Comparison of ENCODE assay signal across 30 mouse cellular contexts in the genomic region with DNA sequence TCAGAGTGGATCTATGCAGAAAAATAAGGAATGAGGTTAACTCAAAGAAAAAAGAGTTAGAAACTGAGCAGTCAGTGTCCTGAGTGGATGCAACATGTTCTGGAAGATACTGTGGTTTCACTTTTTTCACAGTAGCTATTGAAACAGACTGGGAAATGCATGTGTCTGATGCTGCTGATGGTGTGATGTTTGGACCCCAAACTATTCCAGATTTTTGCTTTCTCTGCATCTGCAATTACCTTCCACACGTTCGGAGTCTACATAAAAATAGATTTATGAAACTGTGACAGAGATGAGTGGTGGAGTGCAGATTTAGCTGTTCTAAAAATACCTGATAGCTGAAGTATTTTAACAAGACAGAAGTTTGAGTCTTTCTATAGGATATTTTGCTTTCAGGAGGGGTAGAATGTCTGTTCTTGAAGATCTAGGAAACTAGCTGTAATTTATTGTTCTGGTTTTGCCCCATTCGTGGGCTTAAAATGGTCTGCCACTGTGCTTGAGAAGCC.
DNase-seq lines count a peak whose midpoint lies in the region; ATAC-seq lines count a peak whose summit lies in the region.
"Had no signal": no experiment of that assay in that cellular context is flagged by ENCODE, and none has a peak within 500 bp of the region (broad histone marks: within the 10 kb centered on the region; RNA-seq: fewer than 3 reads in every experiment).

No protein-coding gene starts in this region.

- no peaks in the 10 kb centered on the region; a peak in 1 of 4 replicates for H3K4me1 ChIP-seq in heart, embryonic 14.5 days (ENCODE audit: control insufficient read depth in 2 of 2, insufficient read depth in 2 of 2, low read length in 2 of 2)
- H3K4me1 ChIP-seq in heart, embryonic 12.5 days (replicated peaks), result no peaks in the 10 kb centered on the region
- no peaks in the 10 kb centered on the region for H3K4me1 ChIP-seq in midbrain, embryonic 13.5 days (replicated peaks)
- H3K4me1 ChIP-seq: embryonic facial prominence, embryonic 13.5 days; forebrain, embryonic 12.5 days; heart, embryonic 10.5 days; hindbrain, embryonic 10.5 days; hindbrain, embryonic 13.5 days; intestine, embryonic 15.5 days had no signal

- H3K4me2 ChIP-seq in heart, embryonic 14.5 days (ENCODE audit: low read length), result peak overlapping the region; percentile 0; the same call in 1 of the 2 replicates
- no peak overlapping the region for H3K4me2 ChIP-seq in heart, embryonic 12.5 days
- H3K4me2 ChIP-seq in midbrain, embryonic 13.5 days (replicated peaks), result no peak overlapping the region
- H3K4me2 ChIP-seq: embryonic facial prominence, embryonic 13.5 days; forebrain, embryonic 12.5 days; hindbrain, embryonic 13.5 days; intestine, embryonic 15.5 days had no signal

- H3K9ac ChIP-seq in heart, embryonic 14.5 days (ENCODE audit: low read length), result no peak overlapping the region
- H3K9ac ChIP-seq in heart, embryonic 12.5 days, result no peak overlapping the region
- H3K9ac ChIP-seq in midbrain, embryonic 13.5 days (replicated peaks), result no peak overlapping the region
- H3K9ac ChIP-seq: embryonic facial prominence, embryonic 13.5 days; forebrain, embryonic 12.5 days; hindbrain, embryonic 13.5 days; intestine, embryonic 15.5 days had no signal

- H3K9me3 ChIP-seq in heart, embryonic 14.5 days (ENCODE audit: control insufficient read depth, low read length), result no peaks in the 10 kb centered on the region
- no peaks in the 10 kb centered on the region for H3K9me3 ChIP-seq in heart, embryonic 12.5 days (replicated peaks)
- H3K9me3 ChIP-seq in midbrain, embryonic 13.5 days, result no peaks in the 10 kb centered on the region
- H3K9me3 ChIP-seq: embryonic facial prominence, embryonic 13.5 days; forebrain, embryonic 12.5 days; G1E; heart, embryonic 10.5 days; hindbrain, embryonic 10.5 days; hindbrain, embryonic 13.5 days; intestine, embryonic 15.5 days had no signal

- H3K27ac ChIP-seq in heart, embryonic 14.5 days (replicated peaks in 1 of 2; ENCODE audit: control insufficient read depth in 1 of 2, insufficient read depth in 1 of 2, low read depth in 2 of 2, low read length in 2 of 2), result no peak overlapping the region
- H3K27ac ChIP-seq in heart, embryonic 12.5 days (ENCODE audit: poor library complexity, severe bottlenecking), result no peak overlapping the region
- no peak overlapping the region for H3K27ac ChIP-seq in midbrain, embryonic 13.5 days
- H3K27ac ChIP-seq: embryonic facial prominence, embryonic 13.5 days; forebrain, embryonic 12.5 days; heart, embryonic 10.5 days; hindbrain, embryonic 10.5 days; hindbrain, embryonic 13.5 days; intestine, embryonic 15.5 days had no signal

- no peak for DNase-seq in frontal cortex, postnatal 14 days (ENCODE audit: low spot score in 2 of 2)
- DNase-seq in left cerebral cortex, postnatal 14 days (ENCODE audit: low spot score in 2 of 2), result peak; percentile 4 to 22
- DNase-seq in left cerebral cortex, adult 18-20 months (ENCODE audit: low spot score in 2 of 2), result no peak
- DNase-seq: adrenal gland, postnatal 10 days; adrenal gland, postnatal 36 days; B cell, adult 2 months; cerebellum, adult 11 months; cerebellum, adult 2 months; cerebellum, adult 9-11 months; cerebellum, postnatal 25 days; gastrocnemius, postnatal 25 days; heart, adult 18-20 months; heart, postnatal 36 days; kidney, adult 11 months had no signal

- H3K36me3 ChIP-seq in heart, embryonic 14.5 days (ENCODE audit: control insufficient read depth, insufficient read depth, low read length), result no peaks in the 10 kb centered on the region
- no peaks in the 10 kb centered on the region for H3K36me3 ChIP-seq in heart, embryonic 12.5 days
- no peaks in the 10 kb centered on the region for H3K36me3 ChIP-seq in midbrain, embryonic 13.5 days
- H3K36me3 ChIP-seq: embryonic facial prominence, embryonic 13.5 days; forebrain, embryonic 12.5 days; G1E; heart, embryonic 10.5 days; hindbrain, embryonic 10.5 days; hindbrain, embryonic 13.5 days; intestine, embryonic 15.5 days had no signal

- 47% methylated on average over 3 of the region's 3 CpGs for WGBS in heart, embryonic 14.5 days
- 55% methylated on average over 3 of the region's 3 CpGs for WGBS in heart, embryonic 12.5 days
- WGBS in midbrain, embryonic 13.5 days, result 84% methylated on average over 3 of the region's 3 CpGs

- ATAC-seq in frontal cortex, adult (ENCODE audit: low TSS enrichment), result peak; percentile 95
- no peak for ATAC-seq in heart, embryonic 14.5 days (ENCODE audit: insufficient number of reproducible peaks, insufficient read depth, low FRiP score, low read depth)
- ATAC-seq in heart, embryonic 12.5 days (ENCODE audit: insufficient number of reproducible peaks, low FRiP score), result no peak
- ATAC-seq in midbrain, embryonic 13.5 days, result no peak
- ATAC-seq: forebrain, embryonic 16.5 days; hindbrain, embryonic 16.5 days; intestine, embryonic 15.5 days; Patski had no signal

- intact Hi-C loops in left cerebral cortex, postnatal 14 days (cut with DNase I), result no loop called here

- H3K4me3 ChIP-seq in heart, embryonic 14.5 days (ENCODE audit: control insufficient read depth in 1 of 2, insufficient read depth in 1 of 2, low read depth in 1 of 2, low read length in 2 of 2), result no peak overlapping the region
- no peak overlapping the region for H3K4me3 ChIP-seq in heart, embryonic 12.5 days
- no peak overlapping the region for H3K4me3 ChIP-seq in midbrain, embryonic 13.5 days (replicated peaks)
- H3K4me3 ChIP-seq: embryonic facial prominence, embryonic 13.5 days; erythroblast, embryonic 14.5 days; forebrain, embryonic 12.5 days; heart, embryonic 10.5 days; hindbrain, embryonic 10.5 days; hindbrain, embryonic 13.5 days; intestine, embryonic 15.5 days had no signal

- no peaks in the 10 kb centered on the region for H3K27me3 ChIP-seq in heart, embryonic 14.5 days (ENCODE audit: control insufficient read depth, insufficient read depth, low read length)
- H3K27me3 ChIP-seq in heart, embryonic 12.5 days (replicated peaks), result no peaks in the 10 kb centered on the region
- no peaks in the 10 kb centered on the region for H3K27me3 ChIP-seq in midbrain, embryonic 13.5 days
- H3K27me3 ChIP-seq: CH12.LX; embryonic facial prominence, embryonic 13.5 days; forebrain, embryonic 12.5 days; hindbrain, embryonic 13.5 days; intestine, embryonic 15.5 days had no signal

Comparison
In these comparisons a context has a peak if more than half of its experiments do, and no peak if none do; other contexts are left out.
1. DNase-seq: peak in left cerebral cortex, postnatal 14 days (2 of 2); none in frontal cortex, postnatal 14 days (0 of 2) and left cerebral cortex, adult 18-20 months (0 of 2).